Mouse (Mus musculus) neural tube, embryonic 13.5 days (tissue): ENCODE data around the gene Lgals8. TPM values are rescaled to one million over a fixed set of nuclear protein-coding genes. Genes with fewer than 3 reads are reported as not detected.

Experiments
- ATAC-seq: fragments of 200-750 bp; cut with Nextera tagmentation; 2 replicates; pipeline ENCODE4 v1.8.0; 2017; ENCODE audit warnings: low read depth, mild to moderate bottlenecking, moderate TSS enrichment, moderate library complexity
- H3K27ac ChIP-seq: fragments of 300-500 bp; sonication (generic); replicated peaks from 2 replicates; pipeline ENCODE4 v1.5.1; 2015; ENCODE audit warnings: moderate library complexity, mild to moderate bottlenecking, inconsistent platforms
- H3K27me3 ChIP-seq: fragments of 300-500 bp; sonication (generic); 2 replicates; pipeline ENCODE4 v1.6.1; 2015; ENCODE audit warnings: mild to moderate bottlenecking, inconsistent platforms
- H3K36me3 ChIP-seq: fragments of 300-500 bp; sonication (generic); 2 replicates; pipeline ENCODE4 v1.6.1; 2015; ENCODE audit warnings: mild to moderate bottlenecking, inconsistent platforms
- H3K4me1 ChIP-seq: fragments of 300-500 bp; sonication (generic); replicated peaks from 2 replicates; pipeline ENCODE4 v1.6.1; 2015; ENCODE audit warnings: inconsistent platforms
- H3K4me2 ChIP-seq: fragments of 300-500 bp; sonication (generic); 2 replicates; pipeline ENCODE4 v1.6.1; 2015; ENCODE audit warnings: inconsistent platforms, mild to moderate bottlenecking, moderate library complexity
- H3K4me3 ChIP-seq: fragments of 300-500 bp; sonication (generic); 2 replicates; pipeline ENCODE4 v1.5.1; 2015; ENCODE audit warnings: mild to moderate bottlenecking, inconsistent platforms
- H3K9ac ChIP-seq: fragments of 300-500 bp; sonication (generic); 2 replicates; pipeline ENCODE4 v1.6.1; 2015; ENCODE audit warnings: moderate library complexity, mild to moderate bottlenecking, inconsistent platforms
- H3K9me3 ChIP-seq: fragments of 300-500 bp; sonication (generic); 2 replicates; pipeline ENCODE4 v1.6.1; 2016; ENCODE audit warnings: inconsistent platforms
- WGBS: fragments of 180-500 bp; shearing (Covaris S2); methylation state at CpG from one replicate; pipeline ENCODE4 v1.1.7; 2015; 5-methylcytosine and 5-hydroxymethylcytosine counted together
- polyA plus RNA-seq: library from polyadenylated mRNA; unstranded; fragments of >200 nt; fragmentation: Nextera tagmentation; extraction: Ambion mirVana; gene quantifications from 2 replicates; pipeline ENCODE4 v1.2.1, GENCODE M21; 2015

Gene Lgals8
- polyA plus RNA-seq, 1 experiment from 2014 or later, result 23.5 TPM

DNA sequence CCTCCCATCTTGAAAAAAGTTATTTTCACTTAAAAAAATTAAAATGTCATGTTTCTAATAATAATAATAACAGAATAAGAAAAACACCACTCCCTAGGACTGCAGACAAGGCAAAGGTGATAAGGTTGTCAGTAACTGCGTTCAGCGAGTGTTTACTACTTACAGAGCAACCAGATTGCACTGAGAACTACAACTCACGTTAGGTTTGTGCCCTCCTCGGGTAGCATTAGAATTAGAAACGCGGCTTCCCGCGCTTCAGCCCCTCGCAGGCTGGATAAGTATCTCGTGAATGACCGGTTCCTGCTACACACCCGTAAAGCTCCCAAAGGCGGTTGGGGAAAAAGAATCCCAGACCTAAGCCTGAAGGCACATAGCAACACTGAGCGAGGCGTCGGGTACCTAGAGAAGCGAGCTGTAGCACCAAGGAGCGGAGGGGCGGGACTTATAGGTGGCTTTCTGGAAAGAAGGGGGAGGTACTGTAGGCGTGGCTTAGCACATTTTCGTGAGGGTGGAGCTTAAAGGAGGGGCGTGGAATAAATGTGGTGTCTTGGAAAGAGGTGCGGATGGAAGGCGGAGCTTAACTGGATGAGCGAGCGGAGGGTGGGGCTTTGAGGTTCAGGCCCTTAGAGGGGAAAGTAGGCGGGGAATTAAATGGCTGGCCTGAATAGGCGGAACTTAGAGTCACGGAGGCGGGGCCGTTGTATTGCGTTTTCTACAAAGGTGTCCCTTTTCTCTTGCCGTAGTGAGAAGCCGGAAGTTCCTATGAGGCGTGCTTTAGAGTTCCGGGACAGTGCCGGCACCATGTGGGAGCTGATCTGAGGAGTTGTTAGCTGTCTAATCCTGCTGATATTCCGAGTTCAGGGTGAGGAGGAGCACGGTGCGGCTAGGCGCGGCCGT, 69.9 kb downstream of the Lgals8 start, which contains the start of gene Heatr1:
Gene Heatr1 (plus strand): TSS at position 419 of the 897 bp plus-strand sequence.
- peak within 1 kb of the TSS; percentile 14; the same call in 1 of the 2 replicates for H3K27ac ChIP-seq
- peaks cover 13% of the 10 kb centered on the region for H3K27me3 ChIP-seq
- WGBS, result under 1% methylated on average over 43 of the region's 43 CpGs
- peak within 1 kb of the TSS; percentile 77 for H3K9ac ChIP-seq
- peak; percentile 98 for ATAC-seq
- H3K9me3 ChIP-seq, result no peaks in the 10 kb centered on the region
- peaks cover 10% of the 10 kb centered on the region for H3K4me1 ChIP-seq
- peak within 1 kb of the TSS; percentile 97 for H3K4me2 ChIP-seq
- peaks cover 22% of the 10 kb centered on the region for H3K36me3 ChIP-seq
- H3K4me3 ChIP-seq, result peak within 1 kb of the TSS; percentile 92

Other genes starting within 250 kb of the Lgals8 start
- 5.4 and 5.6 TPM in 2 replicates for gene Mtr, start 206.8 kb downstream of the Lgals8 start, polyA plus RNA-seq
- gene Actn2, start 124.2 kb downstream of the Lgals8 start, polyA plus RNA-seq, result 9.7 and 22.0 TPM in 2 replicates
- gene Heatr1, start 69.9 kb downstream of the Lgals8 start, polyA plus RNA-seq, result 11.3 and 14.8 TPM in 2 replicates
- 1.0 and 1.4 TPM in 2 replicates for gene Edaradd, start 55.5 kb upstream of the Lgals8 start, polyA plus RNA-seq
- gene Ero1lb, start 100.9 kb upstream of the Lgals8 start, polyA plus RNA-seq, result 15.0 and 15.9 TPM in 2 replicates